Mouse (Mus musculus): ENCODE results near the gene Gm49601.

The Gm49601 gene

DNA sequence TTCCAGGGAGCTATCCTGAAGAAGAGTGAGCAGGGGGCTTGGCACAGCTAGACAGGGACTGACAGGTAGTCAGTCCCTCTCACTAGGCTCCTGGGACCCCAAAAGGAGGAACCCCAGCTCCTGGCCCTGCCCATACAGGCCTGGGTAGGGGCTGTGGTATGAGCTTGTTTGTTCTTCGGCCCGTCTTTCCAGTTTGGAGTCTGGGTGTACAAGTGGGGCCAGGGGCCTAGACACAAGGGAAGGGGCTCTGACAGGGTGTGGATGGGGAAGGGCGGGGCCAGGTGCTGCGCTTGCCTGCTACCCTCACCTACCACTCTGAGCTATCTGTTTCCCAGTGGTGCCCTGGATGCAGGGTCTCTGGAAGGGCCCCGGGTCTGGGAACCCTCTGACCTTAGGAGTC is 20.5 kb downstream of the Gm49601 start:
- DNase-seq = no peak

- DNase-seq = no peak
These were observed 21.9 kb downstream of the Gm49601 start for GRCm38 (mm10) chr16:18604267-18604701.

- DNase-seq = no peak
These were observed 24.8 kb downstream of the Gm49601 start for GRCm38 (mm10) chr16:18601447-18601846.

DNA sequence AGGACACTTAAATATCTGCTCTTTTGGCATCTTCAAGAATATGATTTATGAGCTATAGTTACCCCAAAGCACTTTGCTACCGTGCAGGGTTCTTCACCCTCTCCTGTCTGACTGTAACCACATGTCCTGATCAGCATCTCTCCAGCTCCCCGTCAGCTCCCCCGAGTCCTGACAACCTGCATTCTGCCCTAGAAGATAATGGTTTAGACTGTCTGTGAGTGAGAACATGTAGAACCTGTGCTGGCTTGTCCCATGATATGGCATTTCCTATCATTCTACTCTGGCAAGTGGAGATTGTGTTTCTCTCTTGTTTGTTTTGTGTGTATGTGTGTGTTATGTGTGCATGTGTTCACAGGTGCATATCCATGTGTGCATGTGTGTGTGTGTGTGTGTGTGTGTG is 28.2 kb downstream of the Gm49601 start:
- DNase-seq = no peak

- DNase-seq = no peak
These were observed 30.0 kb downstream of the Gm49601 start for GRCm38 (mm10) chr16:18596255-18596654.

GRCm38 (mm10) chr16:18593930-18594329 is 32.3 kb downstream of the Gm49601 start:
- DNase-seq = no peak

- DNase-seq = no peak
These were observed 34.9 kb downstream of the Gm49601 start for GRCm38 (mm10) chr16:18591047-18592018.

- no peak for DNase-seq
These were observed 36.1 kb downstream of the Gm49601 start, which contains the start of gene Tbx1 for GRCm38 (mm10) chr16:18589804-18590790. Gene Tbx1 (minus strand): TSS chr16:18590671.

DNA sequence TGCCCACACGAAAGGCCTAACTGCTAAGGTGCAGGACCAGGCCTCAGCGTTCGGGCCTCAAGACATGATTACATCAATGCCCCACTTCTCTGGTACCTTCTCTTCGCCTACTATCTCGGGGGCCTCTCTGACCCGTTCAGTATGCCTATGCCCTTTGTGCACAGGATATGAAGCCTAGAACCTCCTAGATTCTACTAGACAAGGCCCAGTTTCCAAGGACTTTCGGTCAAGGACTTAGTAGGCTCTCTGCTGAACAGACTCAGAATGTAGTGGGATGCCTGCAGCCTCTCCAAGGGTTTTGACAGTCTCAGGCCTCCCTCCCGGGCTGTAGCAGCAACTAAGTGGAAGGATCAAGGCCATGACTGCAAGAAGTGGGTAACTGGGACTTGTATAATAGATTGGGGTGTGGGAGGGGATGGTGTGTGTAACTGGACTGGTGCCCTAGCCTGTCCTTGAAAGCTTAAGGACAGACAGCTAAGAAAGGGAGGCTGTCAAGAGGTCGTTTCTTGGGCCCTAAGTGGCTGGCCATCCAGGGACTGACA is 37.1 kb downstream of the Gm49601 start:
- DNase-seq = no peak

- DNase-seq = no peak
These were observed 37.5 kb downstream of the Gm49601 start for GRCm38 (mm10) chr16:18588738-18589055.

GRCm38 (mm10) chr16:18587847-18588737 is 38.1 kb downstream of the Gm49601 start:
- no peak for DNase-seq

DNA sequence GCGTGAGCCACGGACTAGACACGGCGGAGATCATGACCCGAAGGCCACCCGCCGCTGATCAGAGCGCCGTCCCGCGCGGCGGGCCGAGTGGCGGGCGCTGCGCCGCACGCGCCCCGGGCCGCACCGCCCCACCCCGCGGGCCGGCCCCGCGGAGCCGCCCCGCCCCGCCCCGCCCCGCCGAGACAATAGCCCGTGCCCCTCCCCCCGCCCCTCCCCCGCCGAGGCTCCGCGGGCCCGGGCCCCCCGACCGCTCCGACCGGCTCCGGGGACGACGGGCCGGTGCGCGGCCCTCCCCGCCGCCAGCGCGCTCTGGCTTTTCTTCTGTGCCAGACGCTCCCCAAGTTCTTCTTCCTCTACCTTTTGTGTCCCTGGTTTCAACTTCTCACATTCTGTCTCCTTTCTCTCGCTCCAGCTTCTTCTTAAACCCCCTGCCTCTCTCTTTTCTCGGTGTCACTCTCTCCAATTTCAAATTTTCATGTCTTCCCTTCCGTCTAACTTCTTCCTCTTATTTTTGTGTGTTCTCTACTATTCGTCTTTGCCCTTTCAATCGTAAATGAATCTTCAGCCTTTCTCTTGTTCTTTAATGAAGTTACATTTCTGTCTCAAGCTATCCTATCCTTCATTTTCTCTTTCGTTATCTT is 39.2 kb downstream of the Gm49601 start:
- DNase-seq = no peak

GRCm38 (mm10) chr16:18586076-18586905 is 39.9 kb downstream of the Gm49601 start:
- DNase-seq = no peak

- DNase-seq = no peak
These were observed 40.6 kb downstream of the Gm49601 start for GRCm38 (mm10) chr16:18585676-18586075.

- no peak for DNase-seq
These were observed 41.2 kb downstream of the Gm49601 start for GRCm38 (mm10) chr16:18584901-18585510.

DNA sequence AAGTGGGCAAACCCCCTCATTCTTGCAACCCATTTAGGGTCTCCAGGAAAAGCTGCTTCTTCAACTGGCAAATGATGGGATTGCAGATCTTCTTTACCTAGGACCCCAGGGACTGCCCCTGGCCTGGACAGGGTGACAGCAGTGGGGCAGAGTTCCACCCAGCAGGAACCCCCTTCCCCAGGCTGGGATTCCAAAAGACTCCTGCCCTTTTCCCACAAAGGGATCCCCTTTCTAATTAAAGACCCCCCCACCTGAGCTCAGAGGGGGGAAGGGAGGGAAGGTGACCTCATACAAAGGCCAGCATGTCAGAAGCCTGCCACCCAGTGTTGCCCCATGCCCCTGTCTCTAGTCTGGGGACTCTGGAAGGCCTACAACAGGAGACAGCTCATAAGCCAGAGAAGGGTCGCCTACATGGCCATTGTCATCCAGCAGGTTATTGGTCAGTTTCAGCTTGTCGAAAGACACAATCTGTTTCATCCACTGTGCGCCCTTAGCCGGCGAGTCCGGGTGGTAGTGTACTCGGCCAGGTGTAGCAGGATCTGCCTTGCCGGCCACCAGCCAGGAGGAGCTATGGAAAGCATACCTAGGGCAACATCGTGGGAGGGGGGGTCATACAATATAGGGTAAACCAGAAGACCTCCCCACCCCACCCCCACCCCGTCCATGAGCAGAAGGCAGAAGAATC is 42.4 kb downstream of the Gm49601 start:
- no peak for DNase-seq

DNA sequence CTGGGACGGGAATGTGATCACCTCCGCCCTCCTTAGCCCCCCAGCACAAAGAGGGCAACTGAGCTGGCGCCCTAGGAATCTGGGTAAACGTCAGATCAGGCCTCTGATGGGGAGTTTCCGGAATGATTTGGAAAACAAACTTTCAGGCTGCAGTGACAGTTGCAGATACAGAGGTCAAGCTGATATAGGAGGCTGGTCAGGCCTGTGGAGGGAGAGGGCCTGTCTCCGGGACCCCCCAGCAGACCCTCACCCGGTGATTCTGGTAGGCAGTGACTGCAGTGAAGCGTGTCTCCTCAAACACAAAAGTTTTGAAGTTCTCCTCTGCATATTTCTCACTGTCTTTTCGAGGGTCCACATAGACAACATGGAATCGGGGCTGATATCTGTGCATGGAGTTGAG is 43.1 kb downstream of the Gm49601 start:
- no peak for DNase-seq

GRCm38 (mm10) chr16:18582426-18583148 is 43.6 kb downstream of the Gm49601 start:
- DNase-seq = no peak
